Mouse (Mus musculus): ENCODE data around the gene Nudt3.
A peak's percentile ranks its signal among the peaks of the same experiment; 100 is the strongest.
"Not testable (repeated sequence)": the region's sequence is repeated elsewhere in the genome, so short reads cannot be mapped to it uniquely, and the experiment has no call there.

The Nudt3 gene

DNA sequence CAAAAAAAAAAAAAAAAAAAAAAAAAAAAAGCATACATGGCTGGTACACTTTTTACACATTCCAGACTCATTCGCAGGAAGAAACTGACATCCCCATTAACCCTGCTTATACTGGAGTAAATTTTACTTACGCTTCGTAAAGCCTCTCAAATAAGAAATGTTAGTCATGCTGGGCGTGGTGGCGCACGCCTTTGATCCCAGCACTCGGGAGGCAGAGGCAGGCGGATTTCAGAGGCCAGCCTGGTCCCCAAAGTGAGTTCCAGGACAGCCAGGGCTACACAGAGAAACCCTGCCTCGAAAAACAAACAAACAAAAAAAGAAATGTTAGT is 12.2 kb upstream of the Nudt3 start:
- not testable (repeated sequence) for DNase-seq (ENCODE audit: low spot score)

DNA sequence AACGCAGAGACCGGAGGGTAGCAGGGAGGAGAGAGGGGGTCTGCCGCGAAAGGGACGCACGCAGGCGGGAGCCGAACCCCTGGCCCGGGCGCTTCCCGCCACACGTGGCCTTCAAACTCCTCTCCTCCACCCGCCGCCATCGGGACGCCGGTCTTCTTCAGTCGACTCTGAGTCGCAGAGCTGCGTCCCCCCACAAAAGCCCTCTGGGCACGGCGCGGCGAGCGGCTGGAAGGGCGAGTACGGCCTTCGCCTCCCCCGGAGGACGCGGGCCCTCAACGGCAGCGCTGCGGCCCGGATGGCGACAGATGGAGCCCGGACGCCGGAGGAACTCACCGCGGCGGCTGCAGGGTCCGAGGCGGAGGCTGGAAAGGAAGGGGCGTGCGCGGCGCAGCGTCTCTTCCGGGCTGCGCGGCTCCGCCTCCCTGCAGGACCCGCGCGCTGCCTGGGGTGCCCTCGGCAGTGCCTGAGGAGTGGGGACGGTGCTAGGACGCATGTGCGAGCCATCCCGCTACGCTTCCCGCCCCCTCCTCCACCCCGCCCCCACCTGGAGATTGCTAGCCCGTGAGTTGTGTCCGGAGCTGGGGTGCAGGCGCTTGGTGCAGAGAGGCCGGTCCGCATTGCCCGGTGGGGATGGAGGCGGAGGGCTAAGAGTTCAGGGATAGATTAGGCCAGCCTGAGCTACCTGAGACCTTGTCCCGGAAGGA is 11.7 kb upstream of the Nudt3 start, which contains the start of gene RPS10-NUDT3:
TSS of gene RPS10-NUDT3 (minus strand) at position 352 of the 704 bp plus-strand sequence.
- peak; percentile 95 for DNase-seq (ENCODE audit: low spot score)

DNA sequence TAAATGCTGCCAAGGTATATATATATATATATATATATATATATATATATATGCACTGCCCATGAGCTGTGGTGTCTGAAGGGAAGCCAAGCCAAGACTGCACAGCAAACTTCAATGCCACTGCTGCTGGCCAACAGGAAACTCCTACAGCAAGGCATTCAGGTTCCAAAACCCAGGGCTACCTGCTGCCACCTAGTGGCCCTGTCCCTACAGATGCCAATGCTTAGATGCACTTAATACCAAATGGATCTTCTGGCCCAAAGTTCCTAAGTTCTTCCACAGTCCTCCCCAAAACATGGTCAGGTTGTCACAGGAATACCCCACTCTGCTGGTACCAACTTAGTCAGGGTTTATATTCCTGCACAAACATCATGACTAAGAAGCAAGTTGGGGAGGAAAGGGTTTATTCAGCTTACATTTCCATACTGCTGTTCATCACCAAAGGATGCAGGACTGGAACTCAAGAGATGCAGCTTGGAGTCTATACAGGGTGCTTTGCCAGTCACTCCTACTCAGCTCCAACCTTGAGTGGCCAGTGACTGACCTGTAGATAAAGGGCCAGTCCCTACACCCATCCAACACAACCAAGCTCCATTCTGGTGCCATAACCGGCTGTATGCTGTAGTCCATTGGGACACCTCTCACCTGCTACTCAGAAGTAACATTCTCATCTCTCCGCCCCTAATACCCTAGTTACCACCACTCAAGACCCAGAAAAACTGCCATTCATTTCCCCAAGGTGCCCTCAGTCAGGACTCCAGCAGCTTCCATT is 6.1 kb upstream of the Nudt3 start:
- peak; percentile 68 for DNase-seq (ENCODE audit: low spot score)

DNA sequence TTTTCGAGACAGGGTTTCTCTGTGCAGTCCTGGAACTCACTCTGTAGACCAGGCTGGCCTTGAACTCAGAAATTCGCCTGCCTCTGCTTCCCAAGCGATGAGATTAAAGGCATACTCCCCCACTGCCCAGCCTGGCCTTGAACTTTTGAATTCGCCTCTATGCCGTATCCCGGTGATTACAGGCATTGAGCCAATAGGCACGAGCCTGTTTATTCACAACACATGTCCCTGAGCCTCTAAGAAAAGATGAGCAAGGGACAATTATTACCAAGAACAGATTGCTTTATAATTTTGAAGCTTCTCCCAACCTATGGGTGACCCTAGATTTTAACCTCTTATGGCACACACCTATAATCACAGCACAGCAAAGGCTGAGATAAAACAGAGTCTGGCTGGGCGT is 5.1 kb upstream of the Nudt3 start:
- no peak for DNase-seq (ENCODE audit: low spot score)

DNA sequence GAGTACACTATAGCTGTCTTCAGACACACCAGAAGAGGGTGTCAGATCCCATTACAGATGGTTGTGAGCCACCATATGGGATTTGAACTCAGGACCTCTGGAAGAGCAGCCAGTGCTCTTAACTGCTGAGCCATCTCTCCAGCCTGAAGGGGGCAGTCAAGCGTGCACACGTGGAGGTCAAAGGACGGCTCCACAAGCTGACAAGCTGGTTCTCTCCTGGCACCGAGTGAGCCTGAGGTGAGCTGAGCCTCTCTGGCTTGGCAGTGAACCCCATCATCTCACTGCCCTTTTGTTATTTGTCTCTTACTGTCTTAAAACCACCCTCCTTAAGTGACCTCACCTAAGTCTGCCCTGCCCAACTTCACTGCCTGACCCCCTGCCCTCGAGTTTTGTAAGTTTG is 4.2 kb upstream of the Nudt3 start:
- no peak for DNase-seq (ENCODE audit: low spot score)

DNA sequence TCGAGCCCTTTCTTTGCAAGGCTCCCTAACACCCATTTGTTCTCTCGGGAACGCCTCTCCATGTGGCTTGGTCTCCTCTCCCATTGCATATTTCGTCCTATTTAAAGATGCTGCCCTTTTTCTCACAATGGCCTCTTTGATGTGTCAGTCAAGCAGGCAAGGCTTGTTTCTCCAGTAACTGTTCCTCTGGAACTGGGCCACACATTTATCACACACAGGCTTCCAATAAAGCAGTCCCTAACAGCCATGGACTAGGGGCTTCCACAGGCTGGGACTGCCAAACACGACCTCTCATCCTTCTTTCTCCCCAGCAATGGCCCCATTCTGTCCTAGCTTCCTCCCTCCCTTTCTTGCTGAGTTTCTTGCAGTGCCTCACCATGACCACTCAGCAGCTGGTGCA is 3.4 kb upstream of the Nudt3 start:
- DNase-seq (ENCODE audit: low spot score): no peak

DNA sequence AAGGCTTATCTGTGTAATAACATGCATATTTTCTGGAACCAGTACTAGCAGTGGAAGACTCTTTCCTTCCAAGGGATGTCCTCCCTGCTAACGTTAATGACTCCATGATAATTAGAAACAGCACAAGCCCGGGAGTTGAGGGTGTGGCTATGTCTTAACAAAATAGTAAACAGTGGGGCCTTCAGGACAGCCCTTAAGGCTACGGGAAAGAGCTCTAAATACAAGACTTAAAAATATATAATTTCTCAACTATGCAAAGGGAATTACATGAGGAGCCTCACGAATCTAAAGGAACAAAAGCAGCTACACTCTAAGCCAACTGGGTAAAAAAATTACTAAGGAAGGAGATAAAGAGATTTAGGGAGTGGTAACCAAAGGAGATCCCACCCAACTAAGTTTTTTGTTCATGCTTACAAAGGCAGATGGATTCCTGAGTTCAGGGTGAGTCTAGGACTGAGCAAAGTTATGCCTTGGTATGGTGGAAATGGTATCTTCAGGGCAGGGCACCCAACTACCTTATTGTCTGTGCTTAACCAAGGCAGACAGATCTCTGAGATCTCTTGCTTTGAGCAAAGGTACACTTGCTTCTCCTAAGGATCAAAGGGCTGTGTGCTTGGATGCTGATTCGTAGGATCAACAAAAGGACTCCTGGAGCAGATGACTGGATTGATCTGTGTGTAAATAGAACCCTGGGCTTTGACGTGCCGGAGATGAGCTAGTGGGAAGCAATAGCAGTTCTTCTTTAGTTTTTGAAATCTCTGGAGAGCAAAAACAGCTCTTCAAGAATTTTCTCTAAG is 2.4 kb upstream of the Nudt3 start:
- DNase-seq (ENCODE audit: low spot score): peak; percentile 77

DNA sequence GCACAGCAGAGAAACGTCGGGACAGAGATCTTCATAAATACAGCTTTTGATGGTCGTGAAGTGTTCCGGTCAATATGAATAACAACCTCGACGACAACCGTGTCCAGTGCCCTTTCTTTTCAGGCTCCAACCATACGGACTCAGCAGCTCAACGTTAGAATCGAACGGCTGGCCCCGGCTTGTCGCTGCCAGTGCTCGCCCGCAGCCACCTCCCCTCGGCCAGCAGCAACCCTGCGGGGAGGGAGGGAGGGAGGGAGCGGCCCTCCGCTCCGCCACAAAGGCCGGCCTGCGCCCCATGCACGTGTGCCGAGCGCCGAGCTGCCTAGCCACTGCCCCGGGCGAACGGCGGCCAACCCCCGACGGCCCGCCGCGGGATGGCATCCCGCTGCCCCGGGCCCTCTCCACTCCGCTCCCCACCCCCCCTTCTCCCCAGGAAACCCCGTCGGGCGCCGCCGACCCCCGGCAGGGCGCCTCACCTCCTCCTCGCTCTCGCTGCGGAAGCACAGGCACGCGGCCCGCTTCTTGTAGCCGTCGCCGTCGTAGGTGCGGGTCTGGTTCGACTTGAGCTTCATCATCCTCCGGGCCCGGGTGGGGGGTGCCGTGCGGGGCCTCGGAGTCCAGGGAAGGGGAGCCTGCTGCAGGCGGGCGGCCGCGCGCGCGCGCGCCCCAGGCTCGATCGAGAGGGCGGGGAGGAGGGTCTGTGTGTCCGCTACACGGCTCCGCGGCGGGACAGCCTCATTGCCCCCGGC is 510 bp downstream of the Nudt3 start:
- DNase-seq (ENCODE audit: low spot score): peak; percentile 69

DNA sequence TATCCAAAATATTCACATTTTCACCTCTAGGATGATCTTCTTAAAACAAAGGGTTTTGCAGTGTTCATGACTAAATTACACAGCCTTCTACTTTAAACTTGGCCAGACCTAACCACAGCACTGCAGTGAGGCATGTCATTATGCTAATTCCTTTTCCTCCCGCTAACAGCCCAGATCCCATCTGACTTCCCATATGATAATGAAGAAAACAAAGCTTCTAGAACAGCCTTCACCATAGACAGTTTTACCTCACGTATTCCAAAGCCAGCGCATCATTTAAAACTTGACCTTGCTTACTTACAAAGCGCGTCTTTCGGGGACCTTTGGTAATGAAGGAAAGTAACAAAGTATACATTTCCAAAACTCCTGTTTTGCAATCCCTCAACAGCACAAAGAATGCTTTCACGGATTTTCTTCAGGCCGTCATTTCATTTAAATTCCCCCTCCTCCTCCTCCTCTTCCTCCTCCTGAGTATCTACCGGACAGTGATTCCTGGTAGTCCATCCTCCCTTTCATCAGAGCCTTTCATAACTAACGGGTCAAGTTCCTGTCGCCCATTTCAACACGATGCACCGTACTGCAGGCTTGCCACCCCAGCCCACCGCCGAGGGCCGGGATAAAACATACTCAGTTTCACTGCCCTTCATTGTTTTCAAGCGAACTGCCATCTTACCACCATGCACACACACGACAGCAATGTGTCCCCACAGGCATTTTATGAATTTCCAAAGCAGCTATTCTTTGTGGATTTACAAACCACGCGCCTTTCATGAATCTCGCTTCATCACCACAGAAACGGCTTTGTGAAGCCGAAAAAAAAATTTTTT is 1.4 kb downstream of the Nudt3 start:
- DNase-seq (ENCODE audit: low spot score): no peak

DNA sequence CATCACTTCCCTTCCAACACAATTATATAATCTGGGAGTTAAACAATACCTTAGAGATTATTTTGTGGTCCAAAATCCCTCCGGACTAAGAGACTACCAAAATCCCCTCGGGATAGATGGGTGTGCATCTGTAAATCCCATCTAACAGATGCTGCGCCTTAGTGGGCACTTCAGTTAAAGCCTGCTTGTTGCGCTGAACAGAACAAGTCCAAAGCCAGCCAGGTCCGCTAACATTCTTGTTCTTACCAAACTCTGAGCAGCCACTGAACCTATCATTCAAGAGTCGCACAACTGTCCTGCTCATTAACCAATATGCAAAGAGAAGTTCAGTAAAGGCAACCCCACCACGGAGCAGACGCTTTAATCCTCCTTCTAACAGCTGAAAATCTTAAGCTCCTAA is 2.1 kb downstream of the Nudt3 start:
- DNase-seq (ENCODE audit: low spot score): no peak

DNA sequence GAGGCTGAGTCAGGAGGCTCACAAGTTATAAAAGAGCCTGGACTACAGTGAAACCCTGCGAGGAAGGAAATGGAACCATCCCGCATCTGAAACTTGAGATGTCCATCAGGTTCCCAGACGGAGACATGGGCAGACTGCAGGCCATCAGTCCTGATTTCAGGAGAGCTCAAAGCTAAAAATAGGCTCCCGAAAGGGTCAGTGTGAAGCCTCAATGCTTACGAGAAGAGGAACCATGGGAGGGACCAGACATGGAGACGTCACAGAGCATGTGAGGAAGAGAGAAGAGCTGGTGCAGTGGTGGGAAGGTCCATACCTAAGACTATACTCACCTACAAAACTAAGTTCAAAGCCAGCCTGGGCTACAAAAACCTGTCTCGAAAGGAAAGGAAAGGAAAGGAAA is 7.9 kb downstream of the Nudt3 start:
- DNase-seq (ENCODE audit: low spot score): no peak

DNA sequence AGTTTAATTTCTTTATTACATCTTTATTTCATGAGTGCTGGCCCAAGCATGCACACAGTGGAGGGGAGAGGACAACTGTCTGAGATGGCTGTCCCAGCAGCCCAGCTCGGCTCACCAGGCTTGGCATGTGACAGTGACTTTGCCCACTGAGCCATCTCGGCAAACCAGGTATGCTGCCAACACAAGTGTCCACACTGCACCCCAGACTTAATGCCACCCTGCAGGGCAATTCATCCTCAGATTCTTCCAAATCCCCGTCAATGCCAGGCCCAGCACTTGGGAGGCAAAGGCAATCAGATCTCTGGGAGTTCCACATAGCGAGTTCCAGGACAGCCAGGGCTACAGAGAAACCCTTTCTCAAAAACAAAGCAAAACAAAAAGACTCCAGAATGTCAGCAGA is 10.3 kb downstream of the Nudt3 start:
- DNase-seq (ENCODE audit: low spot score): no peak

DNA sequence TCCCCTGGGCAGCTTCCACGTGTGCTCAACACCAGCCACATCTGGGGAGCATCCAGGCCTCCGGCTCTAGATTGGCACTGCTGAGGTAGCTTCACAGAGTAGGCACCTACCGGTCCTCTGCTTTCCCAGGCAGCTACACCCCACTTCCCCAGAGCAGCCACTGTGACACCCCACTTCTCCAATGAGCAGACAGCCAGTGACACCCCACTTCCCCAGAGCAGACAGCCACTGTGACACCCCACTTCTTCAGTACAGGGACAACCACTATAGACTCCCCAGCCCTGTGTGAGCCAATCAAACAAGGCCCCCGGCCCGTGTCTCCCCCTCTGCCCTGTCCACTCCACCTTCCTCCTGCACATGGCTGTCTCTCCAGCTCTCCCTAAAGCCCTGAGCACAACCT is 11.3 kb downstream of the Nudt3 start:
- no peak for DNase-seq (ENCODE audit: low spot score)

DNA sequence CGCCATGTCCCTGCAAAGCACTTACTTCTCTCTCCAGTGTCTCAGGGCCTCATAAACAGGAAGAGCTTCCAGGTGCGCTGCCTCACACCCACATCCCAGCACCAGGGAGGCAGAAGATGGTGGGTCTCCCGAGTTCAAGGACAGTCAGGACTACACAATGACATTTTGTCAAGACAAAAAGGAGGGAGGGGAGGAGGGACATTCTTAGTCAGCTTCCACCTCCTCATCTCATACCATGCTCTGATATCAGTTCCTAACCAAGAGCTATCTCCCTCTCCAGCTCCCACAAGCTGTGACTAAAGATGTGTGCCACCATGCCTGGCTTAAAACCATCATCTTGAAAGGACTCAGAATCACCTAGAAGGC is 11.8 kb downstream of the Nudt3 start:
- DNase-seq (ENCODE audit: low spot score): no peak

DNA sequence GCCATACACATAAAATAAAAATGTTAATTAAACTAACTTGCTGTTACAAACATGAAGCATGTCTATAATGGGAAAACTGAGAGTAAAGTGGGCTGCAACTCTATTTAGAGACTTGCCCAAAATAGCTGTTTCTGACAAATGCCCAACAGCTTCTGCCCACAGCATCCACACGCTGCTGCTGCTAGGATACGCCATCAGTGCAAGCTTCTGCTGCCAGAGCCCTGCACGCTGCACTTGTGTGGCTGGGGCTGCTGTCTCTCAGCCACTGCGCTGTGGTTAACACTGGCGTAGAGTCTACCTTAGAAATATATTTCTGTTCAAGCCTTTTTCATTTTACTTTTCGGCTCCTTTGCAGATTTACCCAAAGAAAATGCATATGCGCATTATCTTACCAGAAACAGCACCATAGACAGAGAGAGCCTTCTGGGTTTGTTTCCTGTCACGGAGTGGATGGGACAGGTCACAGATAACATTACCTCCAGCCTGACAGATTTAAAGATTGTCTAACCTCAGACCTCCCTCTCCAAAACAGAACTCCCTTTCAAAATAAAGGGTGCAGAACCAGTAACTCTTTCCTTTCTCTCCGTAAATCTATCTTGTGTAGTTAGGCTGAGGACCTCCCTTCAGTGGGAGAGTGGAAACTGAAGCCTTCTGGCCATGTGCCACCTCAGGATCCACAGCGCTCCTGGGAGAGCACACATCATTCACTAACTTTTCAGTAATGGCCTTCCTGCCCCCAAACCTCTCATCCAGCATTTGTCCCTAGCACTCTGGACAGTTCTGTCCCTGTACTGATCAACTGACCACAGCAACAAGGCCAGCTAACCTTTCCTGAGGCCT is 12.4 kb downstream of the Nudt3 start:
- no peak for DNase-seq (ENCODE audit: low spot score)

DNA sequence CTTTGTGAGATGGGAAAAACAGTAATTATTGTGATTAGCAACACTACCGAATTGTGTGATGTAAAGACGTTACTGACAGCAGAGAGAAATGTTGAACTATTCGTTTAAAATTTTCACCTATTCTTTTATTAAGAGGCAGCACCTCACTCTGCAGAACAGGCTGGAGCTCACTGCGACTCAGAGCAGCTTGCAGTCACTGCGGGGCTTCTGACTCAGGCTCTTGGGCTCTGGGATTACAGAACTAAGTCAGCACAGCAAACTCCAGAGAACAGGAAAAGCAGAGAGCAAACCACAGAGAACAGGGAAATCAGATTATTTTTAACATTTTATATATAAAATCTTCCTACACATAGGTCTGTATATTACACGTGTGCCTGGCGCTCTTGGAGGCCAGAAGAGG is 13.7 kb downstream of the Nudt3 start:
- no peak for DNase-seq (ENCODE audit: low spot score)

DNA sequence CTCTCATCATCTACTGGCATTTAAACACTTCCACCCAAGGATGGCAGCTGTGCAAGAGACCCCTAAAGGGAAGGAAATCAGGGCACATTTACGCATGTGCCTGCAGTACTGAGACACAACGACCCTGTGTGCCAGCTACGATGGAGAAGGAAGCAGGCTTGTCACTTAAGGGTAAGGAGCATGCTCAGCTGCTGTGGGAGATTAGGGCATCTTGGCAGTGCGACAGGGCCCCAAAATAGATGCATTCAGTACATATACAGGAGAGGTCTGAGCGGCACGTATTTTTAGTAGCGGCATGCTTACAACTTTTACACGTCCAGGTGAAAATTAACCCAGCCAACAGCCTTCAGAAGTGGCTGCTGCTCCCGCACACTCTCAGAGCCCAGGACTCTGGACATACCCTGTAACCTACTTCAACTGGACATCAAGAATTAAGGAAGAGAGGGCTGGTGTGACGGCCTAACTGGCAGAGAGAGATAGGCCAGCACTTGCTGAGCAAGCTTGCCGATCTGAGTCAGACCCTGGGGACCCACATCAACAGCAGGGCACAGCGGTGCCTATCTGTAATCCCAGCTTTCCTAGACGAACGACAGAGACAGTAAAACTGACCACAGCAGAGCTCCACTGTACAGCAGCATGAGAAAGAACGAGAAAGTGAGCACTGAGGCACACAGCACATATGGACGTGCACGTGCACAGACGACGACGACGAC is 19.6 kb downstream of the Nudt3 start:
- DNase-seq (ENCODE audit: low spot score): no peak

DNA sequence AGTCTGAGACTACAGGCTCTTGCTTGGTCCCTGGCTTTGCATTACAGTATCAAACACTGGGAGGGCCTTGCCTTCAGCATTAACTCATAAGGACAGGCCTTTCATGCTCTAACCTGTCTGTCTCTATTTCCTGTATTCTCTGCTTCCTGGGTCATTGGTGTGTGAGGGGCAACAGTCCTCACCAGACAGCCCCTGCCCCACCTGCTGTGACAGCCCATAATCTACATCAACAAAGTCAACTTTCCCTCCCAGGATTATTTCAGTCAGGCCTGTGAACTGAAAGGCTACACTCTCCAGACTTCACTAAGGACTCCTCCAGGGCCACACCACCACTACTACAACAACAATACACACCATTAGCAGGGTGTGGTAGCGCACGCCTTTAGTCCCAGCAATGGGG is 20.3 kb downstream of the Nudt3 start:
- no peak for DNase-seq (ENCODE audit: low spot score)

DNA sequence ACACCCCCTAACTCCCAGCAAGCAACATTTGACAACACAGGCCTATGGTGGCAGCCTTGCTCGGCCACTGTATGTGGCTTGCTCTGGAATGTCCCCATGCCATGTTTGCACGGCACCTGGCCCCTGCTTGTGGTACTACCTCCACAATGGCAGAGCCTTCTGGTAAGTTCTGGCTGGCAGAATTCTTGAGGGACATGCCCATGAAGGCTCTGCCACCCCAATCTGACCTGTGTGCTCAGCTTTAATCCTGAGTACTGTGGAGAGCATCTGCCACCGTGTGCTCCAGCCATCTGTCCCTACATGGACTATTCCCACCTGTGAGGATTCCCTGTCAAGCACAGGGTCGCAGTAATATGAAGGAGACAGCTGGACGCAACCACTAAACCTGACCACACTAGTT is 22.4 kb downstream of the Nudt3 start:
- no peak for DNase-seq (ENCODE audit: low spot score)

DNA sequence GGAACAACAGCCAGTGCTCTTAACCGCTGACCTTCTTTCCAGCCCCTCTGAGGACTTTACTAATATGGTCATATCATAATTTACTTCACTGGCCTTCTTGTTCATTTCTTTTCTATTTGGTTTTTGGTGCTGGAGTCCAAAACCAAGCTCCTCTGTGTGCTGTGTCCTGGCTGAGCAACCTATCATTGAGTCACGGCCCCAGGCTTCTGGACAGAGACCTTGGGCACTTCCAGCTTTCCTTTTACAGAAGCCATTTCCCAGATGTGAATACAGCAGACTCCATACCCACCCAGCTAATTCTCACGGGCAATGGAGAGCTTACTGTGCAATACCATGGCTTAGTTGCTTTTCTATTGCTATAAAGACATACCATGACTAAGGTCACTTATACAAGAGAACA is 23.0 kb downstream of the Nudt3 start:
- DNase-seq (ENCODE audit: low spot score): no peak
